Mouse (Mus musculus) MEL (cell line): ENCODE measurements at regions not wholly inside any gene's neighbourhood (a gene's known extent, or its start where the extent isn't known, plus 50 kb on each side); places are given as distances from the start of the nearest gene placed in this dataset.

Experiments
- DNase-seq: peaks from one replicate; pipeline ENCODE4 v3.0.0; 2011; ENCODE audit warnings: low read depth, low spot score
- H3K27ac ChIP-seq: 2 replicates; pipeline ENCODE4 v1.5.1; 2012; ENCODE audit warnings: low read depth, mild to moderate bottlenecking, control low read depth, low read length, moderate library complexity; ENCODE audit not compliant: control insufficient read depth
- H3K27me3 ChIP-seq, 2 experiments: fragments of 150-350 bp in 1 of 2; sonication (generic) in 1 of 2; 2 replicates each; pipeline ENCODE4 v1.6.1; 2012; ENCODE audit warnings: low read length in 2 of 2, mild to moderate bottlenecking in 2 of 2, improper control_type of control experiment in 1 of 2, moderate library complexity in 1 of 2; ENCODE audit not compliant: insufficient read depth in 2 of 2, control insufficient read depth in 1 of 2
- H3K36me3 ChIP-seq, 2 experiments: 2 replicates each; pipeline ENCODE4 v1.6.1; 2012 to 2014; ENCODE audit warnings: low read length in 2 of 2, improper control_type of control experiment in 1 of 2, inconsistent platforms in 1 of 2, mild to moderate bottlenecking in 1 of 2; ENCODE audit not compliant: insufficient read depth in 2 of 2, control insufficient read depth in 1 of 2
- H3K4me1 ChIP-seq, 2 experiments: fragments of 150-350 bp in 1 of 2; sonication (generic) in 1 of 2; 2 replicates each; pipeline ENCODE4 v1.6.1; 2012; ENCODE audit warnings: low read length in 2 of 2, improper control_type of control experiment in 1 of 2, mild to moderate bottlenecking in 1 of 2; ENCODE audit not compliant: insufficient read depth in 2 of 2, control insufficient read depth in 1 of 2
- H3K4me3 ChIP-seq, 2 experiments: fragments of 150-350 bp in 1 of 2; sonication (generic) in 1 of 2; 2 replicates each; pipeline ENCODE4 v1.5.1; 2012; ENCODE audit warnings: low read depth in 2 of 2, low read length in 2 of 2, mild to moderate bottlenecking in 2 of 2, moderate library complexity in 2 of 2, control low read depth in 1 of 2, improper control_type of control experiment in 1 of 2; ENCODE audit not compliant: control insufficient read depth in 1 of 2, insufficient read depth in 1 of 2
- H3K79me2 ChIP-seq: 2 replicates; pipeline ENCODE4 v1.6.1; 2012; ENCODE audit warnings: mild to moderate bottlenecking, low read length, moderate library complexity; ENCODE audit not compliant: control insufficient read depth, poor library complexity, insufficient read depth
- H3K9ac ChIP-seq: 2 replicates; pipeline ENCODE4 v1.6.1; 2012; ENCODE audit warnings: low read depth, mild to moderate bottlenecking, control low read depth, low read length, moderate library complexity; ENCODE audit not compliant: control insufficient read depth, poor library complexity, severe bottlenecking
- H3K9me3 ChIP-seq: fragments of 150-350 bp; sonication (generic); replicated peaks from 2 replicates; pipeline ENCODE4 v1.6.1; 2012; ENCODE audit warnings: mild to moderate bottlenecking, low read length, improper control_type of control experiment, moderate library complexity; ENCODE audit not compliant: insufficient read depth
- CHD1 ChIP-seq: IDR thresholded peaks from 2 replicates; pipeline ENCODE4 v1.6.1; 2012; ENCODE audit warnings: low read depth, mild to moderate bottlenecking, inconsistent platforms, low read length, improper control_type of control experiment
- E2F4 ChIP-seq: IDR thresholded peaks from 2 replicates; pipeline ENCODE4 v1.6.1; 2011; ENCODE audit warnings: low read depth, low read length, improper control_type of control experiment, borderline replicate concordance
- EP300 ChIP-seq, 2 experiments: IDR thresholded peaks; 2 replicates each; pipeline ENCODE4 v1.6.1; 2011; ENCODE audit warnings: improper control_type of control experiment in 2 of 2, low read length in 2 of 2, low read depth in 1 of 2, mild to moderate bottlenecking in 1 of 2
- GABPA ChIP-seq: IDR thresholded peaks from 2 replicates; pipeline ENCODE4 v1.6.1; 2012; ENCODE audit warnings: low read depth, mild to moderate bottlenecking, inconsistent platforms, low read length, improper control_type of control experiment, moderate library complexity
- GATA1 ChIP-seq: IDR thresholded peaks from 2 replicates; pipeline ENCODE4 v1.6.1; 2011; ENCODE audit warnings: low read depth, low read length, improper control_type of control experiment
- MAFK ChIP-seq: IDR thresholded peaks from 2 replicates; pipeline ENCODE4 v1.6.1; 2011; ENCODE audit warnings: low read depth, mild to moderate bottlenecking, low read length, improper control_type of control experiment, borderline replicate concordance
- POLR2AphosphoS5 ChIP-seq: IDR thresholded peaks from 2 replicates; pipeline ENCODE4 v1.6.1; 2012; ENCODE audit warnings: low read depth, borderline replicate concordance, mild to moderate bottlenecking, inconsistent platforms, low read length, moderate library complexity, mixed read lengths
- RCOR1 ChIP-seq: IDR thresholded peaks from 2 replicates; pipeline ENCODE4 v1.6.1; 2012; ENCODE audit warnings: low read depth, mild to moderate bottlenecking, inconsistent platforms, low read length, improper control_type of control experiment
- TCF12 ChIP-seq: IDR thresholded peaks from 2 replicates; pipeline ENCODE4 v1.6.1; 2014; ENCODE audit warnings: low read depth, mild to moderate bottlenecking, inconsistent platforms, low read length, improper control_type of control experiment, moderate library complexity
- ZC3H11A ChIP-seq: IDR thresholded peaks from 2 replicates; pipeline ENCODE4 v1.6.1; 2012; ENCODE audit warnings: low read depth, mild to moderate bottlenecking, inconsistent platforms, low read length, improper control_type of control experiment
- ZNF384 ChIP-seq: IDR thresholded peaks from 2 replicates; pipeline ENCODE4 v1.6.1; 2012; ENCODE audit warnings: low read depth, mild to moderate bottlenecking, inconsistent platforms, low read length, improper control_type of control experiment

DNA sequence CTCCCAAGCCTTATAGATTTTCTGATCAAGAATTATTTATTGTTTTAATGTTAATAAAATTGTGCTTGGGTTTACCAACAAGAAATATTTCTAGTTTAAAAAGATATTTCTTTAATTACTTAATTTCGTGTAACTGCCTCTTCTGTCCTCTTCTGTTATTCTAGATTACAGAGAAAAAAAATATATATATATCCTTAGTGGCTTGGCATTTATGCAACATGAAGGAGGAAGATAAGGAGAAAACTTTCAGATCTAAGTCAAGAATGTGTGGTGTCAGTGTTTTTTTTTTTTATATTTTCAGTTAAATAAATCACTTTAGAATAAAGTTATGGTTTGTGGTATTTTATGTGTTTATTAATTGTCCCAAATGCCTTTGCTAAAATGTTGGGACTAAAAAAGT lies 357.6 kb downstream of the Pcdh17 start:
- Histone ChIP-seq H3K4me3 (peak overlapping the region in 1 of 2 experiments; percentile 36; a peak in 1 of 4 replicates), H3K9me3 (no peaks in the 10 kb centered on the region), H3K36me3 (peaks cover 0 to 14% of the 10 kb centered on the region in 2 experiments; a peak in 2 of 4 replicates), H3K27me3 (no peaks in the 10 kb centered on the region), H3K79me2 (no peaks in the 10 kb centered on the region), H3K9ac (no peak overlapping the region), H3K4me1 (peaks cover 5 to 17% of the 10 kb centered on the region in 2 experiments), H3K27ac (no peak overlapping the region)
- TF ChIP-seq GATA1: peak; percentile 35; the same call in 1 of the 2 replicates
- no peak for TF ChIP-seq E2F4
- peak; percentile 83 for TF ChIP-seq ZNF384
- peak; percentile 42; the same call in 1 of the 2 replicates for TF ChIP-seq RCOR1
- peak; percentile 76 for TF ChIP-seq TCF12
- peak; percentile 64; a peak in 3 of 4 replicates for TF ChIP-seq EP300 (IDR thresholded peaks at IDR 0.05; ENCODE audit: low read depth in 1 of 2, low read length in 2 of 2)
- TF ChIP-seq CHD1: no peak
- TF ChIP-seq ZC3H11A: no peak
- DNase-seq: no peak

DNA sequence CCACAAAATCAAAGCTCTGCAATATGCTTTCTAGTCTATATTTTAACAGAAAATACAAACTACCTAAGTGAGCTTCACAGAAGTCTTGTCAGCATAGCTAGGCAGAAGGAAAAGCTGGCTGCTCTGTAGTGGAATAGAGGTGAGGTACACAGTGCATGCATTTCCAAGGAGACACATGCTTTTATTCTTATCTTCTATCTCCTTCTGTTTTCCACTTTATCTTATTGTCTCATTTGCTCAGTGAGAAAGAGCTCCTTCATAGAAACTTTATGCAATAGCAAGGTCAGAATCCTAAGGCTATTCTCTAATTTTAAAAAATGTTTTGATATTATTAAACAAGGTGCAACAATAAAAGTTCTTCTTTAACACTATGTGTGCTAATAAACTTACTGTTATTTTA lies 359.3 kb downstream of the Pcdh17 start:
- TF ChIP-seq TCF12 (peak; percentile 78), MAFK (no peak), POLR2AphosphoS5 (no peak), GATA1 (peak; percentile 62), GABPA (no peak), EP300 (IDR thresholded peaks at IDR 0.05; ENCODE audit: low read depth in 1 of 2, low read length in 2 of 2) (peak; percentile 47 to 48; a peak in 2 of 4 replicates)
- TF ChIP-seq, all 39 proteins: peak for 3
- no peaks in the 10 kb centered on the region for H3K27me3 ChIP-seq
- peaks cover 5 to 17% of the 10 kb centered on the region in 2 experiments for H3K4me1 ChIP-seq
- peaks cover 0 to 14% of the 10 kb centered on the region in 2 experiments; a peak in 2 of 4 replicates for H3K36me3 ChIP-seq
- H3K9ac ChIP-seq: no peak overlapping the region
- no peak overlapping the region for H3K27ac ChIP-seq
- H3K79me2 ChIP-seq: no peaks in the 10 kb centered on the region
- no peaks in the 10 kb centered on the region for H3K9me3 ChIP-seq
- H3K4me3 ChIP-seq: no peak overlapping the region
- peak; percentile 22 for DNase-seq
